Mouse (Mus musculus) A20 (cell line): ENCODE data around the gene Dll3.
"Not testable (repeated sequence)": the region's sequence is repeated elsewhere in the genome, so short reads cannot be mapped to it uniquely, and the experiment has no call there.

Experiments
- DNase-seq: peaks from one replicate; pipeline ENCODE4 v3.0.0-alpha.2; 2011; ENCODE audit warnings: low read depth, low spot score

Gene Dll3

DNA sequence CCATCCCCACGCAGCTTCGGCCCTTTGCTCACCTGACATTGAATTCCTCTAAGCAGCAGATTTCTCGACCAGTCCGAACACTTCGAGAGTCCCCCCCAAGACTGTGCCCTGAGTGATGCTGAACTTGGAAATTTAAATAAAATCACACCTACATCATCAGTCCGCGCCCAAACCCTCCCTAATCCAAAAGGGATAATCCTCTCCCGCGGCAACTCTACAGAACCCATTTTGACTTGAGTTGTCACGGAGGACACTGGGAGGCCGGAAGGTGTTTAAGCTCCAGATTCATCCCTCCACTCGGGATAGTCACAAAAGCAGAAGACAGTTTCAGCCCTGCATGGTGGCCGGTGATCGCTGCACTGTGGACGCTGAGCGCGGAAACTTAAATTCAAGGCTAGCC is 50.1 kb downstream of the Dll3 start:
- no peak for DNase-seq

DNA sequence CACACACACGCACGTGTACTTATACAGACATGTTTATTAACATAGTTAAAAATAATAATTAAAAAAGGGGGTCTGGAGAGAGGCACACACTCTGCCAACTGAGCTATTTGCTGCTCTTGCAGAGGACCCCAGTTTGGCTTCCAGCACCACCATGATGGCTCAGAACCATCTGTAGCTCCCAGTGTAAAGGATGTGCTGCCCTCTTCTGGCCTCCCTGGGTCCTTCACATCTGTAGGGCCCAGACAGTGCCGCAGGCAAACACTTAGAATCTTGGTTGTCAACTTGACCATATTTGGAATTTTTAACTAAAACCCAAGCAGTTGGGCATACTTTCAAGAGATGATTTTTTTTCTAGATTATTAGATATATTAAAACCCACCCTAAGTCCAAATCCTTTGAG is 53.1 kb downstream of the Dll3 start:
- DNase-seq: no peak

GRCm38 (mm10) chr7:28243943-28244342 is 58.1 kb downstream of the Dll3 start:
- DNase-seq: not testable (repeated sequence)
